Mouse (Mus musculus) megakaryocyte, embryonic 14.5 days (primary cell): ENCODE results near the gene Azin2.

Source experiments
- FLI1 ChIP-seq: IDR thresholded peaks from 2 replicates; pipeline ENCODE4 v1.6.1; 2012; ENCODE audit warnings: low read length, inconsistent platforms, mixed read lengths
- GATA1 ChIP-seq: IDR thresholded peaks from 3 replicates; pipeline ENCODE4 v1.6.1; 2012; ENCODE audit warnings: mixed read lengths, low read length, inconsistent platforms, borderline replicate concordance

GRCm38 (mm10) chr4:128977217-128977616 is 15.0 kb upstream of the Azin2 start:
- TF ChIP-seq GATA1: no peak
- TF ChIP-seq FLI1: no peak
